Mouse (Mus musculus) C2C12 (cell line): Measurements from ENCODE around the gene Mrtfb.

Source experiments
- CTCF ChIP-seq: IDR thresholded peaks from one replicate; pipeline ENCODE4 v1.5.1; 2011; ENCODE audit not compliant: control insufficient read depth, insufficient read depth, insufficient read length
- FOSL1 ChIP-seq: IDR thresholded peaks from one replicate; pipeline ENCODE4 v1.8.0; 2011; ENCODE audit warnings: mild to moderate bottlenecking, low read length; ENCODE audit not compliant: poor library complexity, insufficient read depth, severe bottlenecking
- MAX ChIP-seq: IDR thresholded peaks from one replicate; pipeline ENCODE4 v1.6.1; 2011; ENCODE audit warnings: mild to moderate bottlenecking, control low read depth
- MYOD1 ChIP-seq: IDR thresholded peaks from one replicate; pipeline ENCODE4 v1.6.1; 2011; ENCODE audit warnings: low read depth; ENCODE audit not compliant: control insufficient read depth, insufficient read length
- MYOG ChIP-seq: IDR thresholded peaks from one replicate; pipeline ENCODE4 v1.6.1; 2011; ENCODE audit not compliant: control insufficient read depth, insufficient read length; ENCODE audit errors: extremely low read depth
- USF1 ChIP-seq: IDR thresholded peaks from one replicate; pipeline ENCODE4 v1.6.1; 2011; ENCODE audit warnings: low read depth, mild to moderate bottlenecking, control low read depth, moderate library complexity

DNA sequence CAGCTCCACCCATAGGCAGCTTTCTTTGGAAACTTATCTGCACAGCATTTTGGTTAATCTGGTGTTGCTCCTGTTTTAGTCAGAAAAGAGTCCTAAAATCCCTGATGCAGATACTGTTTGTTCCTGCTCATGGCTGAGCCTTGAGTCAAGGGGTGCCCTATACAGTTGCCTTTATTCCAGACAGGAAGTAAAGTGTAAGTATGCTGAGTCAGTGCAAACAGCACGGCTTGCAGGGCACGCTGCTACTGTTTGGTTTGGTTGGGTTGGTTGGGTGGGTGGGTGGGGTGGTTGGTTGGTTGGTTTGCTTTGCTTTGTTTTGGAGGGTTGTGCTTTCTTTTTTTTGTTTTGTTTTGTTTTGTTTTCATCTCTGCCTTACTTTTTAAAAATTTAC, 111.2 kb downstream of the Mrtfb start:
- TF ChIP-seq MAX, result no peak
- TF ChIP-seq CTCF, result no peak
- no peak for TF ChIP-seq USF1
- no peak for TF ChIP-seq MYOD1
- TF ChIP-seq MYOG, result no peak
- TF ChIP-seq FOSL1, result no peak
